Mouse (Mus musculus): ENCODE data around the gene Adam15.

Gene Adam15

DNA sequence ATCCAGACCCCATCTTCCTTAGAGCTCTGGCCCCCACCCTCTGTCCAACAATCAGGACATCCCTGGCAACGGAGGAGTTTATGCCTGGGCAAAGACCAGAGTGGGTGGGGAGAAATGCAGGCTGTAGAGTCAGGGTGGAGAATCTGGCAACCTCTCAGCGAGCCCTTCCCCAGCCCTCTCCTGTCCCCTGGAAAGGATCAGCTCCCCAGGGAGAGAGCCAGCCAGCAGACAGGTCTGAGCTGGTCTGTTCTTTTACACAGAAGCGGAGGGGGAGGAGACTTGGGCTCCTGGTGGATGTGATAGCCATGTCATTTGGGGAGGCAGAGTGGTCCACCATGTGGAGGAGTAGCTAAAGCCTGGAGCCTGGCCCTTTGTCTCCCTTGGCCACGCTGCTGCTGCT is 21.2 kb downstream of the Adam15 start:
- in situ Hi-C loops (cut with MboI; ENCODE audit: low sequenced_read_pairs): no loop called here

DNA sequence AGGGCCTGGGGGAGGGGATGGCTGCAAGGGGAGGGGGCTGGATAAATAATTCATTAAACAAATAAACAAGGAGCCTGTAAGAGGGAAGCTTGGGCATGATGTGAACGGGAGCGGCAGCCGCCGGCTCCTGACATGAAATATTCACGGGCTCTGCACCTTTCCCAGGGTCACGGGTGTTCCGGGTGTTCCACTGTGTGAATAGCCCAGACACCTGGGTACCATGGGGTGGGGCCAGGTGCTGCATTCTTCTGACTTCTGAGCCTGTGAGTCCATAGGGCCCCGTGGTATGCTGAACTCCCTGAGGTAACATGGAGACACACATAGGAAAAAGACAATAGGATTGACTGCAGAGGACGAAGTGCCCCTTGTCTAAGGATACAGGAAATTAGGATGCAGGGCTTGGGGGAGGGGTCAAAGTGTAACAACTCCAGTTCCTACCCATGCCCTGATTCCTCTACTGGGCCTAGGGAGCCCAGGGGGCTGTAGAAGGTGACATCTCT is 22.4 kb downstream of the Adam15 start:
- in situ Hi-C loops (cut with MboI; ENCODE audit: low sequenced_read_pairs): no loop called here

DNA sequence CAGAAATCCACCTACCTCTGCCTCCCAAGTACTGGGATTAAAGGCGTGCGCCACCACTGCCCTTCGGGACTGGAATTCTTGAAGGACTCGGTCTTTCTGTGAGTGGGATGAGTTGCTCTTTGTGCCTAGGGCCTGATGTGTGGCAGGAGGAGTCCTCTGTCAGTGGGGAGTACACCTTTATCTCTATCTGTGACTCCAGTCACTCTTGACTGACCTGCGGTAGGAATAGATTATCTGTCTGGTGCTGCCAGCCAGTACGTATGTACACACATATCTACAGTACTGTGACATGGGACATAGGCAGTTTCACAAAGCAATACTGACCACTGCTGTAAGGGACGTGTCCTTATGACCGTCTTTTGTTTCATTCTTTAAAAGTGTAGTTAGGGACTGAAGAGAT is 23.9 kb downstream of the Adam15 start:
- in situ Hi-C loops (cut with MboI; ENCODE audit: low sequenced_read_pairs): no loop called here

DNA sequence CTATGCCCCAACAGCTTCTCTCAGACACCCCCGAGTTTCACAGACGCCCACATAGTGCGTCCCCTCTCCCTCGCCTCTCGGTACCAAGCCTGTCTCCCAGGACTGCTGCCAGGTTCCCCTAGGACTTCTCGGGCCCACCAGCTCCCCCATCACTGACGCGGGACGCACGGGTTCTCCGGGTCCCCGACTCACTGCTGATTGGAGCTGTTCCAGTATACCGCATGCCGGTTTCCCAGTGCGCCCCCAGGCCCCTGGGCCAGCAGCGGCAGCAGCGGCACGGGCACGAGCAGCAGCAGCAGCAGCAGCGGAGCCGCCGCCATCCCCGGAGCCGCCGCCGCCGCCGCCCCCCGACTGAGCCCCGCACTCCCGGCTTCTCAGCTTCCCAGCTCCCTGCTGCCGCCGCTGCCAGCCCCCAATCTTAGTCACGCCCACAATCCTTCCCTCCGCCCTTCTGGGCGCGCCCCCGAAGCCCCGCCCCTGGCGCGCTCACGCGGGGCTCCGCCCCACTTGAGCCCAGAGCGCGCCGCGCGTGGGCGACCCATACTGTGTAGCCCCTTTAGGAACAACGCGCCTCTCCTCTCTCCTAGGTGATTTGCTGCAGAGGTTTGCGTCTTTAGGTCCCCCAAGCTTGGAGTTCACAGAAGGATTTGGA is 27.2 kb downstream of the Adam15 start, which contains the start of gene Efna3:
Efna3 (minus strand) TSS at position 452 of the 652 bp plus-strand sequence.
- in situ Hi-C loops (cut with MboI; ENCODE audit: low sequenced_read_pairs): no loop called here

DNA sequence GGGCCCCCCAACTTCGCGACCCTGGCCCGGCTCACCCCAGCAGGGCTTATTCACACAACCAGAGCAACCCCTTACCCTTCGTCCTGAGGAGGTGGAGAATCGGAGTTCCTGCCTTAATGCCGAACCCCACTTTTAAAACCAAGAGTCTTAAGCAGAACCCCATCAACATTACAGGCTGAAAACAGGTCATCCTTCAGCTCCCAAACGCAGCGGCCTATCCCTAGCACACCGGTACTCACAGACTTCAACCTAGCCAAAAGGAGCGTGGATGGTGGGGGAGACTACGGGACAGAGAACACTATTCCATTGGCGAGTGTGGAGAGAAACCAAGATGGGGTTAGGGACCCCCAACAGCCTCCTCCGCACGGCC is 27.7 kb downstream of the Adam15 start:
- in situ Hi-C loops (cut with MboI; ENCODE audit: low sequenced_read_pairs): no loop called here

DNA sequence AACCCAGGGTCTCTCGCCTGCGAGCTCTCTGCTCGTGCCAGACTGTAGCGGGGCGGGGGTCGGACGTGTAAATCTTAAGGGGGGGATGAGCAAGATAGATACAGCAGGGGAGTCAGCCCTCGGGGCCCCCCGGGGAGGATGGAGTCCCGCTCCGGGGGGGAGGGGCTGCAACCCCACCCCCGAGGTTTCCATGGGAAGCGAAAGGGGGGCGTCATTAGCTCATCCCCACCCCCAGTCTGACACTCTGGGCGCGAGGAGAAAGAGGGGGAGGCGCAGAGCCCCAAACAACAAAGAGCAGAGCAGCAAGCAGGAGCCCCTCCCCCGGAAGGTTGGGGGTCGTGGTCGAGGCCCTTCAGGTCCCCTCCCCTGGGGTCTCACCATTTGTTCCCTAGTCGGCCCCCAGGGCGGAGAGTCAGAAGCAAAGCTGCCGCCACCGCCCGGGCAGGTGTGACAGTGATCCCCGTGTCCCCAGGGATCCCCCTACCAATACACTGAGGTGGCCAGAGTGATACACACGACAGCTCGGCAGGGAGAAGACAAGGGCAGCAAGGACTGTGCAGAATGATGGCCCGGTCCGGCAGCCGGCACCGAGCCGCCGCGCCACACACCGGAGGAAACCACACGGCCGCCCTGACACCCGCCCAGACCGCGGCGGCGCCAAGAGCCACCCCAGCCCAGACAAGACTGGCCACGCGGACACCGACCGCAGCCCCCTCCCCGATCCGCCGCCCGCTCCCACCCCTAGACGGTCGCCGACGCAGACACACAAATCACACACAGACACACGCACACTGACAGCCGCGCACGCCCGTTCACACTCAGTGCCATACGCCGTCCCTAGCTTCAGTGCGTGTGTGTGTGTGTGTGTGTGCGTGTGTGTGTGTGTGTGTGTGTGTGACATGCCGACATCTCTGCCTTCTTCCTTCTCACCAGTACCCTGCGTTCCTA is 28.3 kb downstream of the Adam15 start:
- in situ Hi-C loops (cut with MboI; ENCODE audit: low sequenced_read_pairs): no loop called here

DNA sequence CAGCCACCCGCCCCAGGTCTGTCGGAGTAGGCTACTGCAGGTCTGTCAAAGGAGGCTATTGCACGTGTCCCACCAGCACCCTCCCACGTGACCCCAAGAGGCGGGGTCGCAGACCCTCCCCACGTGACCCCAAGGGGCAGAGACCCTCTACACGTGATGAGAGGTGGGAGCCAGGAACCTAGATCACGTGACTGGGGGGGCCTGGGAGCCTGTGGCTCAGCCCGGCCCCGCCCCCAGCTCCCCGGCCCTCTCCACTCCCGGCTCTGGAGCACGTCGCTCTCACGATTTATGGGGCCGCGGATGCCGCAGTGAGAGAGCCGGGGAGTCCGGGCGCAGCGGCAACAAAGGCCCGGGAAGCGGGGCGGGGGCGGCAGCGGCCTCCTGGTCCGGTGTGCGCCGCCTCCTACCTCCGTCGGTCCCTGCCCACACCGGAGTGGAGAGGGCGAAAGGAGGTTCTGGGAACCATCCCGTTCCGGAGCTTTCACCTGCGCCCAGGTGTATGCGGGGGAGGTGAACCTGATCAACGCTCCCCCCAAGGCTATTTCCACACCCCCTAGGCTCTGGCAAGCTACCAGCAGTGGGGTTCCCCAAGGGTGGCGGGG is 29.1 kb downstream of the Adam15 start:
- in situ Hi-C loops (cut with MboI; ENCODE audit: low sequenced_read_pairs): no loop called here

DNA sequence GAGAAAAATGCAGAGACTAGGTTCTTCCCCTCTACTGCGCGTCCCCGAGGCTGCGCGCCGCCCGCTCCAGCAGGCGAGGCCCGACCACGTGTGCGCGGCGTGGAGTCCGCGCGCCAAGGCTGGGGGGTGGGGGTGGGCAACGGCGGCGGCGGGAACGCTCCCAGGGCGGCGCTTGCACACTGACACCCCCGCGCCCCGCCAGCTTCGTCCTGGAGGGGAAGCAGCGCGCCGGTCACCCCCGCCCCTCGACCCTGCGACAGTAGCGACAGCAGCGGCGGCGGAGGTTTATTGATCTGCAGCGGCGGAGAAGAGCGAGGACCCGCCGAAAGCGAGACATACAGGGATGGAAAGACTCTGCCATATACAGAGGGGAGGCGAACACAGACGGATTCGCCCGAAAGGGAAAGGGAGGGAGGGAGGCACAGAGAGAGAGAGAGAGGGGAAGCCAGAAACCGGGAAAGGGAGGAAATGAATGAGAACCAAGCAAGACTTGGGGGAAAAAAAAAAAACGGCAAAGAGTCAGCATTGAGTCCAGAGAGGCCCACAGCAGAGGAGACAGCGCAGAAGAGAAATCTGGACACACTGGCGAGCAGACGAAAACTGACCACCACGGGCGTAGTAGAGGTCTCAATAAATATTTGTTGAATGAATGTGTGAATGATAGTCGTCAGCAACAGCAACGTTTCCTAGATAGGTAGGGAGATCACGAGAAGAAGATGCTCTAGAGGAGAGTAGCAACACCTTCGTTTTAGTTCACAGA is 30.0 kb downstream of the Adam15 start:
- in situ Hi-C loops (cut with MboI; ENCODE audit: low sequenced_read_pairs): no loop called here

DNA sequence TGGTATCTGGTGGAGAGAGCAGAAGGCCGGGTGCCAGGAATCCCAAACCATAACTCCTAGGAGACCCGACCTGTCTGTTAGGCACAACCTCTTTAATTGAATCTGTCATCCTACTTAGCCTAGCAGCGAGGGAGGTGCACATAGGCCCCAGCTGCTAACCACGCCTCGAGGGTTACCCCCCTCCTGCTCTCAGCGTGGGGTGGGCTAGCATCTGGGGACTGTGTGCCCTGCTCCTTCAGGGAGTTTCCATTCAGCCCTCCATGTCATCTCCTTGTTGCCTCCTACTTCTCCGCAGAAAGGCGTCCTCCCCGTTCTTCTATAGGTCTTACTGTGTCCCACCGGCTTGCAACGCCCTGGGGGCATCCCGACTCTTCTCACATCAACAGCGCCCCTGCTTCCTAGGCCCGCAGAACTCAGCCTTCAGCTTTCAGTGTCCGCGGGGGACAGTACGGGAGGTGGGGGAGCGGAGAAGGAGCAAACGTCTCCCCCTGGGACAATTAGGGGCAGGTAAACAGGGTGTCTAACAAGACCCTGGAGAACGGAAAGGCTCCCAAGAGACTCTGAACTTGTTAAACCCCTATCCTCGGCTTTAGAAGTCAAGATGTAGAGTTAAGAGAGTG is 30.7 kb downstream of the Adam15 start:
- in situ Hi-C loops (cut with MboI; ENCODE audit: low sequenced_read_pairs): no loop called here

DNA sequence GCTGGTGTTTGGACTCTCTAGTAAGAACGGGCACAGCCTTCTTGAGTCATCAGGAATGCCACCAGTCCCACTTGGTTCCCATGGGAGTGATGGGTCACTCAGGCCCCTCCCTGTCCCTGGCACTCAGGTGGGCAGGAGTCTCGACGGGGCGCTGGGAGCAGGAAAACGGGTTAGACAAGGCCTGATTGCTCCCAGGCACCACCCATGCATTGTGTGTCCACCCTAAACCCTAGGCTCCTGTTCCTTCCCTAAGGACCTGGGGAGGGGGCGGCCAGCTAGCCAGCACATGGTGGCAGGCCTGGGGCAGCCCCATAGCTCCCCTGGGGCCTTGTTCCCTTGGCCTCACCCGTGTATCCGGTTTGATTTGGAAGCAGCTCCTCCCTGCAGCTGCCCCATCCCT is 31.5 kb downstream of the Adam15 start:
- in situ Hi-C loops (cut with MboI; ENCODE audit: low sequenced_read_pairs): no loop called here

DNA sequence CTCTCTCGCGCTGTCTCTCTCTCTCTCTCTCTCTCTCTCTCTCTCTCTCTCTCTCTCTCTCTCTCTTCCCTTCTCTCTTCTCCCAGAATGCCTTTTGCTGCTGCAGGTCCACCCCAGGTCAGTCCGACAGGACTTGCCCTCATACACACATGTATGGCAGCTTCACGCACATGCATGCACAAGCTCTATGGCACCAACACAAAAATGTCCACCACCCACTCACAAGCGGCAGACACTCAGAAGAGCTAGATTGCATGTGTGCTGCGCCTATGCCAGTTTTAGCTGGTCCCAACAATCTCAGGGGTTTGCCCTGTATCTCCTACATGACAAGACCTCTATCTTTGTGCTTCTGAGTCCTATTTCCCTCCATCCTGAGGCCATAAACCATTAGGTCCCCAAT is 32.5 kb downstream of the Adam15 start:
- in situ Hi-C loops (cut with MboI; ENCODE audit: low sequenced_read_pairs): no loop called here

DNA sequence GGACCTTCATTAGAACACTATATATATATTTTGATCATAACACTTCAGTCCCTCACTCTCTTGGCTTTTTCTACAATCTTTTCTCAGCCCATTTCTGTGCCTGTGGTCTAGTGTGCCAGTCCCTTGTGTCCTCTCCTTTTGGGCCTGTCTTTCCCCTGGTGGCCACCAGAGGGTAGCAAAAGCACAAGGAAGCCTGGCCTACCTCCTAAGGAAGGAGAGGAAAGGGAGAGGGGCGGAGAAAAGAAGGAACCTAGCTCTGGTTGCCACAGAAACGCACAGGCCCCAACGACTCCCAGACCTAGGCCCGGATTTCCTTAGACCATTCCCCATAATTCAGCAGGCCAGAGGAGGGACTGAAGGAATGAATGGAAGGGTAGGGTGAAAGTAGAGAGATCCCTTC is 33.0 kb downstream of the Adam15 start:
- in situ Hi-C loops (cut with MboI; ENCODE audit: low sequenced_read_pairs): no loop called here

DNA sequence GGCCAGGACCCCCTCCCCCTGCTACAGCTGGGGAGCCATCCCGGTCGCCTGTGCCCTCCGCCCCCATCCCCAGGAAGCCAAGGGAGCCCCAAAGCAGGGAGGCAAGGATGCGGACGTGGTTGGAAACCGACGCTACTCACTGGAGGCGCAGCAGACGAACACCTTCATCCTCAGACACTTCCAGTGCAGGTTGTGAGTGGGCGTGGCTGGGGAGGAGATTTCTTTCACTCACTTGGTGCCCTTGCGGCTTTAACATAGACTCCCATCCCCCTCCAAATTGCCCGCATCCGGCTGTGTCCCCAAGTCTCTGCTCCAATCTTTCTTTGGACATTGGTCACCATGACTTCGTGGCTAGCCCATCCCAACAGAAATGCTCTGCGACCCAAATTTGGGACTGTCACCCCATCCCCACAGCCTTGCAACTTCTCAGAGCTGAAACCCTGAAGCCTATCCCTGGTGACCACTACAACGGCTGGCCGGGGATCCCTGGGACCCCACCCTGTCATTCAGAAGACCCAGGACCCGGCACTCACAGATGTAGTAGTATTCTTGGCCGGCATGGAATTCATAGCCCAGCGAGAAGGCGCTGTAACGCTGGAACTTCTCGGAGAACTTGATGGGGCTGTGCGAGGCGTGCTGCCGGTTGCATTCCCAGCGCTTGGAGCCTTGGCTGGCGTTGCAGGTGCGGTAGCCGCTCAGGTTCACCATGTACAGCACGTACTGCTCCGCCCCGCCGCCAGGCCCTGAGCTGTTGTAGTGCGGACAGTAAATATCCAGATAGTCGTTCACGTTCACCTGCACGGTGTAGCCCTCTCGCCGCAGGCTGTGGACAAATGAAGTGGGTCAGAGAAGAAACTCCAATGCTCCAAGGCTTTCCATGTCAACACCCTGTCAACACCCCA is 33.6 kb downstream of the Adam15 start:
- in situ Hi-C loops (cut with MboI; ENCODE audit: low sequenced_read_pairs): no loop called here

DNA sequence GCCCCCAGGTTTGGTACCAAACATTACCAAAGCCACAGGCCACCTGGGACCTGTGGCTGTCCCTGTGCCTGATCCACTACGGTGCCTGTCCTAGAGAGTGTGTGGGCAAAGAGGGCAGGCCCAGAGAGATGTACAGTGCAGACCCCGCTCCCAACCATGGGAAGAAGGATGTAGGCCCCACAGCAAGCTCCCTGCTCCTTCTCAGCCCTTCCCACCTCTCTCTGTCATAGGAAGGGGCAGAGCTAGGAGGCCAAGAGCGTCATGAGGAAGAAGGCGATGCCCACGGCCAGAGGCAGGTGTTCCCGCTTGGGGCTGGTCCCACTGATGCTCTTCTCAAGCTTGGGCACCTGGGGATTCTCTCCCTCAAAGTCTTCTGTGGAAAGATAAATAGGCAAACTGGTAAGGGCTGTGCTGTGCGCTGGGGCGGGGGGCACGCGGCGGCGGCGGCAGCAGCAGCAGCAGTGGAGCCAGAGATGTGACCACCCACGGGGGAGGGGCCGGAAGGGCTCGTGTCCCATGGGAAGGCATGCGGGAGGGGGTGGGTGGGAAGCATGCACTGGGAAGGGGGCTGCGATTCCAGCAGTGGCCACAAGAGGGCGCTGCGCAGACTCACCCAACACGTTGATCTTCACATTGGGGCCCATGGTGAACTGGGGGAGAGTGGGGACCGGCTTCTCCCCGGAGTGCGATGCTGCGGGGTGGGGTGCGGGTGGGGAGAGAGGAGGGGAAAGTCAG is 34.4 kb downstream of the Adam15 start:
- in situ Hi-C loops (cut with MboI; ENCODE audit: low sequenced_read_pairs): no loop called here

DNA sequence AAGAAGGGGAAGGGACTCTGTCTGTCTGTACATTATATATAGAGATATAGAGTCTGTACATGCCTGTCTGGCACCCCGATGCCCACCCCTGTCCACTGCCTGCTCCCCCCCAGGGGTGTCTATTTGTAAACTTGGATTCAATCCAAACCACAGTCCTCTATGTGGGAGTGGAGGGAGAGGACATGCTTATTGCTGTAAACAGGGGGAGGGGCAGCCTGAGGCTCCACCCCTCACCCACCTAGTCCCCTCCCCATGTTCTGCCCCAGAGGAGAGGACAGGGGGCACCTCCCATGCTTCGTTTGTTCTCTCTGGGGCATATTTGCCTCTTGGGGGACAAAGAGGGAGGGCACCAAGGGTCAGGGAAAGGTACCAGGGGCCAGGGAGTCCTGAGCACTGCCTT is 35.0 kb downstream of the Adam15 start:
- in situ Hi-C loops (cut with MboI; ENCODE audit: low sequenced_read_pairs): no loop called here

DNA sequence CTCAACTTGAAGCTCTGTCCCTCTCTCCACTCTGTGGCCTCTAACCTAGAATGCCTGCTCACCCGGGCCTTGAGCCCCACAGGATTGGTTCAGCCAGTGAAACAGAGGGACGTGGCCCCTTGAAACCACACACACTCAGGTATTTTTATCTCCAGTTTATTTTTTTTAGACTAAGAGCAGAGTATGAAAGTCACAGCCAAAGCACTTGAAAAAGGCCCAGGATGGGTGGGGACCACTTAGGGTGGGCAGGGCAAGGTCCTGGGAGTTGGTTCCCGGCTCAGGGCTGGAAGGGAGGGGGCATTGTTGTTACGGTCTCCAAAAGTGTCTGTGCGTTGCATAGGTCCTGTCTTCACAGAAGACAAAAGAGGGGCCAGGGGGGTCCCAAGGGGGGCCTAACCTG is 35.5 kb downstream of the Adam15 start:
- in situ Hi-C loops (cut with MboI; ENCODE audit: low sequenced_read_pairs): no loop called here

DNA sequence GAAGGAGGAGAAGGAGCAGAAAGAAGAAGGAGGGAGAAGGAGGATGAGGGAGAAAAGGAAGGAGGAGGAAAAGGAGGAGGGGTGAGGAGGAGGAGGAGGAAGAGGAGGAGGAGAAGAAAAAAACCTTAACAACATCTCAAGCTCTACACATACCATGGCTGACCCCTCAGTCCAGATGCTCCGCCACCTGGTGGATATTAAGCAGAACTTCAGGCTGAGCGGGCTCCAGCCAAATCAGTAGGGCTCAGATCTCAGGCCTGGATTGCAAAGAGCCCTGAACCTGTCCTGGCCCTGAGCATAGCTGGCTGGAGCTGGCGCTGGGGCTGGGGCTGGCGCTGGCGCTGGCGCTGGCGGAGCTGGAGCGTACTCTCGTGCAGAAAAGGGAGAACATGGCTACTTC is 41.7 kb downstream of the Adam15 start:
- in situ Hi-C loops (cut with MboI; ENCODE audit: low sequenced_read_pairs): no loop called here

DNA sequence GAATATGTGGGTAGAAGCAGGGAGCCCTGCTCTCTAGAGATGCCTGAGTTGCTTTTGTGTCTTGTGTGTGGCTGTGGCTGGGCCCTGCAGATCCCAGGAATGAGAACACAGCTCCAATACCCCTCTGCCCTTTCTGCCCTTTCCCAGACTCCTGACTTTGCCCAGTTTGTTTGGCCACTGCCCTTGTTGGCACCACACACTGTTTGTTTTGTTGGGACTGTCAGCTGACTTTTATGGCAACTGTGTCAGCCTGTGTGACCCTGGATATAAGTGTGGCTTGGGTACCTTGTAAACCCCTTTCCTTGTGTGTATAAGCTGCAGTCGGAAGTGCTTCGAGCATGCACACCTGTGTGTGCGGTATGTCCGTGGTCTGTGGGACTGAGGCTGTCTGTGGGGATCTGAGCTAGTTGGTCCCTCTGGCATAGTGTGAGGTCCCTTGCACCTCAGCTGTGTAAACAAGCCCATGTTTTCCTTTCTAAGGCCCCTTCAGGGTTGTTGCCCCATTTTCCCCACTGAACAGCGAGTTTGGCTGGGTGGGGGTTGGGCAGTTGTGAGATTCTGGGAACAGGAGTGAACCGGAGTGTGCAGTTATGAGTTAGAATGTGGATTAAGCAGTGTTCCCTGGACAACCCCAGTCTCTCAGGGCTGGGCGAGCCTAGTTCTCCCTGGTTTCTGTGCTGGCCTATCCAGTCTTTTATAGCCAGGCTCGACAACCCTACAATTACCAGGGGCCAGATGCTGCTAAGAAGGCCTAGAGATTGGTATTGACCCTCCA is 44.1 kb downstream of the Adam15 start:
- in situ Hi-C loops (cut with MboI; ENCODE audit: low sequenced_read_pairs): no loop called here
